Mouse (Mus musculus) thymus, postnatal 0 days (tissue): ENCODE data around the gene Apoh. TPM values are rescaled to one million over a fixed set of nuclear protein-coding genes. Genes with fewer than 3 reads are reported as not detected.

ENCODE experiments used
- DNase-seq: peaks from one replicate; pipeline ENCODE4 v3.0.0-alpha.2; 2015; ENCODE audit warnings: low spot score
- polyA plus RNA-seq: library from polyadenylated mRNA; unstranded; fragments of >200 nt; fragmentation: Nextera tagmentation; extraction: Ambion mirVana; gene quantifications from 2 replicates; pipeline ENCODE4 v1.2.1, GENCODE M21; 2015

Apoh gene
- polyA plus RNA-seq, 1 experiment from 2014 or later = 0.12 TPM

GRCm38 (mm10) chr11:108333006-108333405 is 10.1 kb upstream of the Apoh start:
- DNase-seq = no peak

- DNase-seq = no peak
Observed at GRCm38 (mm10) chr11:108333583-108334379, 9.4 kb upstream of the Apoh start.

- no peak for DNase-seq
Observed at GRCm38 (mm10) chr11:108334658-108335057, 8.5 kb upstream of the Apoh start.

- no peak for DNase-seq
Observed at GRCm38 (mm10) chr11:108335536-108335935, 7.6 kb upstream of the Apoh start.

GRCm38 (mm10) chr11:108336445-108336844 is 6.7 kb upstream of the Apoh start:
- DNase-seq = no peak

GRCm38 (mm10) chr11:108340293-108340692 is 2.9 kb upstream of the Apoh start:
- DNase-seq = no peak

- DNase-seq = peak; percentile 39
Observed at GRCm38 (mm10) chr11:108341783-108342182, 1.4 kb upstream of the Apoh start.

GRCm38 (mm10) chr11:108343789-108344462 is 772 bp downstream of the Apoh start, which contains the start of gene Prkca:
Prkca (minus strand) TSS chr11:108343928.
- DNase-seq = peak; percentile 96

GRCm38 (mm10) chr11:108344759-108345158 is 1.6 kb downstream of the Apoh start:
- DNase-seq = no peak

GRCm38 (mm10) chr11:108345321-108345720 is 2.2 kb downstream of the Apoh start:
- no peak for DNase-seq

- no peak for DNase-seq
Observed at GRCm38 (mm10) chr11:108350799-108351198, 7.6 kb downstream of the Apoh start.

- no peak for DNase-seq
Observed at GRCm38 (mm10) chr11:108352842-108353388, 9.8 kb downstream of the Apoh start.

- no peak for DNase-seq
Observed at GRCm38 (mm10) chr11:108356020-108356419, 12.9 kb downstream of the Apoh start.

- no peak for DNase-seq
Observed at GRCm38 (mm10) chr11:108358911-108359310, 15.8 kb downstream of the Apoh start.

GRCm38 (mm10) chr11:108360983-108361382 is 17.8 kb downstream of the Apoh start:
- DNase-seq = no peak

- DNase-seq = no peak
Observed at GRCm38 (mm10) chr11:108362965-108363364, 19.8 kb downstream of the Apoh start.

GRCm38 (mm10) chr11:108363991-108364390 is 20.8 kb downstream of the Apoh start:
- DNase-seq = no peak

- no peak for DNase-seq
Observed at GRCm38 (mm10) chr11:108364945-108365589, 21.9 kb downstream of the Apoh start.

GRCm38 (mm10) chr11:108365600-108365999 is 22.4 kb downstream of the Apoh start:
- no peak for DNase-seq

- DNase-seq = no peak
Observed at GRCm38 (mm10) chr11:108367046-108367445, 23.9 kb downstream of the Apoh start.

- DNase-seq = no peak
Observed at GRCm38 (mm10) chr11:108376815-108377214, 33.7 kb downstream of the Apoh start.
